Mouse (Mus musculus): Measurements from ENCODE around the gene Aspscr1. TPM values are rescaled to one million over a fixed set of nuclear protein-coding genes. Genes with fewer than 3 reads are reported as not detected.
"Not testable (repeated sequence)": the region's sequence is repeated elsewhere in the genome, so short reads cannot be mapped to it uniquely, and the experiment has no call there.

Gene Aspscr1
- polyA plus RNA-seq, 1 experiment from 2014 or later: 105 TPM

- 51% methylated on average over 6 of the region's 6 CpGs for WGBS
- no peaks in the 10 kb centered on the region for H3K9me3 ChIP-seq
- H3K4me3 ChIP-seq: no peak overlapping the region
- H3K9ac ChIP-seq: no peak overlapping the region
- H3K27ac ChIP-seq (replicated peaks): no peak overlapping the region
- no peaks in the 10 kb centered on the region for H3K36me3 ChIP-seq
- no peak for ATAC-seq (ENCODE audit: extremely low read depth, insufficient number of reproducible peaks, low FRiP score, low TSS enrichment)
- H3K4me2 ChIP-seq: no peak overlapping the region
- peaks cover 76% of the 10 kb centered on the region for H3K27me3 ChIP-seq (replicated peaks)
- peaks cover 40% of the 10 kb centered on the region for H3K4me1 ChIP-seq
These were observed 10.0 kb upstream of the Aspscr1 start for GRCm38 (mm10) chr11:120662759-120663158.

DNA sequence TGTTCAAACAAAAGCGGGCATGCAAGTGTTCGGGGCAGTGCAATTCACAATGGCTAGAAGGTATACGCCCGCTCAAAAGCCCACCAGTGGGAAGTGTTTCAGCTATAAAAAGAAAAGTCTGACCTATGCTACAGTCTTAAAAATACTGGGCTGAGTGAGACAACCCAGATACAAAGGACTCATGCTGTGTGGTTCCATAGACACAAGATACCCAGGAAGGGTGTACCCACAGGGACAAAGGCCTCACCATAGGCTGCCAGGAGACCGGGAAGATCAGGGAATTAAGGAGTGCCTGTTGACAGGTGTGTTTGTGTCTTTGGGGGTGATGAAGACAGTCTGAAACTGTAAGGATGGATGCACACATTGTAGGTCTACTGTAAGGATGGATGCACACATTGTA lies 9.1 kb upstream of the Aspscr1 start:
- 83% methylated on average over 5 of the region's 5 CpGs for WGBS
- Histone ChIP-seq H3K27me3 (replicated peaks) (peaks cover 67% of the 10 kb centered on the region), H3K36me3 (no peaks in the 10 kb centered on the region), H3K4me2 (no peak overlapping the region), H3K4me3 (no peak overlapping the region), H3K9me3 (no peaks in the 10 kb centered on the region), H3K9ac (no peak overlapping the region), H3K4me1 (peaks cover 40% of the 10 kb centered on the region), H3K27ac (replicated peaks) (no peak overlapping the region)
- ATAC-seq (ENCODE audit: extremely low read depth, insufficient number of reproducible peaks, low FRiP score, low TSS enrichment): no peak

DNA sequence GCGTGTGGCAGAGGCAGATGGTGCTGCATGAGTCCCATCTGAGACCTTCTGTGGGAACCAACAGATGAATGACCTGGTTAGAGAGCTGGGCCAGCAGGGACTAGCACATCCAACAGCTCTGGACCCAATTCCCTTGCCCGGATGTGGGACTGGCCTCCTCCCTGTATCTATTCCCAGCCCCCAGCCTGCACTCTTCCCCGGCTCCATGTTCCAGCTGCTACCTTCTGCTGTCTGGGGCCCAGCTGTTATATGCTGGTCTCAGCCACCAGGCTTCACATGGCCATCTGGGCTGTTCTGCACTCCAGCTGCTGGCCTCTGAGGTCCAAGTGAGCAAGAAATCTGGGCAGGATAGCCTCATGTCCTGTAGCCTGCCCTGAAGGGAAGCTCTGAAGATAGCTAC lies 7.4 kb upstream of the Aspscr1 start:
- ATAC-seq (ENCODE audit: extremely low read depth, insufficient number of reproducible peaks, low FRiP score, low TSS enrichment): no peak
- WGBS: 52% methylated on average over 3 of the region's 3 CpGs

DNA sequence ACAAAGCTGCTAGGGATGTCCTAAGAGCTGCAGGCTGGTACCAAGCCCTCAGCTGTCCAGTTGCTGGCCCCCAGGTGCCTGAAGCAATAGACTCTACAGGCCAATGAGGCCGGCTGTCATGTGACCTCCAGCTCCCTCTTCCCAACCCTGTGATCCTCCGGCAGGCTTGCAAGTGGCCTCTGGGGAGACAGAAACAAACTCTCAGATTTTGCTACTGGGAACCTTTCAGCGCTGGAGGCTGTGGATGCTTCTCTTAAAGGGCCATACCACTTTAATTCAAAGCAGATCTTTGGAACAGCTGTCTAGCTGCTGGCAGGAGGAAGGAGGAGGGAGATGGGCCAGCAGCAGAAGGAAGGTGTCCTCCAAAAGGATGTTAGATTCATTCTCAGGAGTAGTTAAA lies 6.2 kb upstream of the Aspscr1 start:
- no peak for ATAC-seq (ENCODE audit: extremely low read depth, insufficient number of reproducible peaks, low FRiP score, low TSS enrichment)
- no peak overlapping the region for H3K9ac ChIP-seq

More for the DNA sequence above, 7.4 kb upstream of the Aspscr1 start:
- no peaks in the 10 kb centered on the region for H3K36me3 ChIP-seq
- H3K27me3 ChIP-seq (replicated peaks): peaks cover 50% of the 10 kb centered on the region
- H3K4me2 ChIP-seq: no peak overlapping the region
- H3K27ac ChIP-seq (replicated peaks): no peak overlapping the region
- no peaks in the 10 kb centered on the region for H3K9me3 ChIP-seq
- H3K4me3 ChIP-seq: no peak overlapping the region
- H3K4me1 ChIP-seq: peaks cover 24% of the 10 kb centered on the region
- no peak overlapping the region for H3K9ac ChIP-seq

GRCm38 (mm10) chr11:120673594-120674122 lies 885 bp downstream of the Aspscr1 start:
- no peaks in the 10 kb centered on the region for H3K27me3 ChIP-seq (replicated peaks)
- peak; percentile 5; the same call in 1 of the 2 replicates for ATAC-seq (ENCODE audit: extremely low read depth, insufficient number of reproducible peaks, low FRiP score, low TSS enrichment)
- H3K27ac ChIP-seq (replicated peaks): peak overlapping the region; percentile 89
- 32% methylated on average over 12 of the region's 12 CpGs for WGBS
- H3K36me3 ChIP-seq: peaks cover 32% of the 10 kb centered on the region
- peaks cover 25% of the 10 kb centered on the region for H3K4me1 ChIP-seq
- H3K9me3 ChIP-seq: no peaks in the 10 kb centered on the region
- H3K4me2 ChIP-seq: peak overlapping the region; percentile 96
- peak overlapping the region; percentile 89 for H3K9ac ChIP-seq
- peak overlapping the region; percentile 77 for H3K4me3 ChIP-seq

More for the DNA sequence above, 6.2 kb upstream of the Aspscr1 start:
- Histone ChIP-seq H3K4me2 (no peak overlapping the region), H3K36me3 (no peaks in the 10 kb centered on the region), H3K27me3 (replicated peaks) (peaks cover 38% of the 10 kb centered on the region), H3K4me3 (no peak overlapping the region), H3K9me3 (no peaks in the 10 kb centered on the region), H3K27ac (replicated peaks) (no peak overlapping the region), H3K4me1 (peaks cover 15% of the 10 kb centered on the region)
- 4% methylated on average over 3 of the region's 3 CpGs for WGBS

DNA sequence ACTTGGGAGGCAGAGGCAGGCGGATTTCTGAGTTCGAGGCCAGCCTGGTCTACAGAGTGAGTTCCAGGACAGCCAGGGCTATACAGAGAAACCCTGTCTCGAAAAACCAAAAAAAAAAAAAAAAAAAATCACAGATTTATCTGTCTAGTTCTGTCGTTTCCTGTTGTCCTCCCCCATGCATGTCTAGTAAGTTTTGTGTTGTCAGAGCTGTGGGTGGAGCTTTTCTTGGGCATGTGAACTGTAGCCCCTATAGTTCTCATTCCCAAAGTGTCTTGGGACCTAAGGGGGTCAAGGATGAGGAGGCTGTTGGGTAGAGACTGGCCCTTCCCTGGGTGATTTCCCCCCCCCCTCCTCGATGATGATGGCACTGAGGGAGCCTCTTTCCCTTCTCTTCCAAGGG lies 3.1 kb downstream of the Aspscr1 start:
- H3K36me3 ChIP-seq: peaks cover 54% of the 10 kb centered on the region
- WGBS: 71% methylated on average over 5 of the region's 5 CpGs
- not testable (repeated sequence) for H3K9me3 ChIP-seq; H3K4me3 ChIP-seq; H3K9ac ChIP-seq; ATAC-seq (ENCODE audit: extremely low read depth, insufficient number of reproducible peaks, low FRiP score, low TSS enrichment); H3K27me3 ChIP-seq (replicated peaks); H3K4me2 ChIP-seq; H3K27ac ChIP-seq (replicated peaks)
- peaks cover 25% of the 10 kb centered on the region for H3K4me1 ChIP-seq

GRCm38 (mm10) chr11:120676951-120677350 lies 4.2 kb downstream of the Aspscr1 start:
- Histone ChIP-seq H3K4me2 (no peak overlapping the region), H3K9me3 (no peaks in the 10 kb centered on the region), H3K27ac (replicated peaks) (no peak overlapping the region), H3K27me3 (replicated peaks) (no peaks in the 10 kb centered on the region), H3K4me1 (peaks cover 25% of the 10 kb centered on the region), H3K9ac (no peak overlapping the region), H3K36me3 (peaks cover 62% of the 10 kb centered on the region), H3K4me3 (no peak overlapping the region)
- WGBS: 83% methylated on average over 4 of the region's 4 CpGs
- ATAC-seq (ENCODE audit: extremely low read depth, insufficient number of reproducible peaks, low FRiP score, low TSS enrichment): no peak

GRCm38 (mm10) chr11:120679909-120680308 lies 7.1 kb downstream of the Aspscr1 start:
- Histone ChIP-seq H3K9ac (no peak overlapping the region), H3K27ac (replicated peaks) (no peak overlapping the region), H3K9me3 (no peaks in the 10 kb centered on the region), H3K36me3 (peaks cover 72% of the 10 kb centered on the region), H3K4me3 (no peak overlapping the region), H3K27me3 (replicated peaks) (no peaks in the 10 kb centered on the region), H3K4me1 (peaks cover 19% of the 10 kb centered on the region), H3K4me2 (no peak overlapping the region)
- 74% methylated on average over 3 of the region's 3 CpGs for WGBS
- ATAC-seq (ENCODE audit: extremely low read depth, insufficient number of reproducible peaks, low FRiP score, low TSS enrichment): no peak

DNA sequence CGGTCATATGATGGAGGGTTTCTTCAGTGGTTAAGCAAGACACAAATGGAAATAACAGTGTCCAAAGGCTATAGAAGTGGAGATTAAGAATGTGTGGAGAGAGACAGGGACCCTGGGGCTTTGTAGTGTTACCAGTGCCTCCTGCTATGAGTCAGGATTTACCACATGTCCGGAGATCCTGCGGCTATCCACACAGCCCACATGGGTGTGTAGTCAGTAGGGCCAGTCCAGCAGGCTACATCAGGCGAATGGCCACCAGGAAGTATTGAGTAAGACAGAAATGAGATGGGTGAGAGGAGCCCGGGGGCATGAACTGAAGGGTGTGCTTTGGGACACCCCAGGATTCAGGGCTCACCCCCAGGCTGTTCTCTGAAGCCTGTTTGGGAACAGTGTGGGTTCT lies 9.9 kb downstream of the Aspscr1 start:
- H3K9me3 ChIP-seq: no peaks in the 10 kb centered on the region
- no peak overlapping the region for H3K9ac ChIP-seq
- no peak overlapping the region for H3K4me3 ChIP-seq
- H3K27me3 ChIP-seq (replicated peaks): no peaks in the 10 kb centered on the region
- peaks cover 9% of the 10 kb centered on the region for H3K4me1 ChIP-seq
- H3K4me2 ChIP-seq: no peak overlapping the region
- no peak overlapping the region for H3K27ac ChIP-seq (replicated peaks)
- peaks cover 76% of the 10 kb centered on the region for H3K36me3 ChIP-seq
- ATAC-seq (ENCODE audit: extremely low read depth, insufficient number of reproducible peaks, low FRiP score, low TSS enrichment): no peak
- 86% methylated on average over 5 of the region's 5 CpGs for WGBS

DNA sequence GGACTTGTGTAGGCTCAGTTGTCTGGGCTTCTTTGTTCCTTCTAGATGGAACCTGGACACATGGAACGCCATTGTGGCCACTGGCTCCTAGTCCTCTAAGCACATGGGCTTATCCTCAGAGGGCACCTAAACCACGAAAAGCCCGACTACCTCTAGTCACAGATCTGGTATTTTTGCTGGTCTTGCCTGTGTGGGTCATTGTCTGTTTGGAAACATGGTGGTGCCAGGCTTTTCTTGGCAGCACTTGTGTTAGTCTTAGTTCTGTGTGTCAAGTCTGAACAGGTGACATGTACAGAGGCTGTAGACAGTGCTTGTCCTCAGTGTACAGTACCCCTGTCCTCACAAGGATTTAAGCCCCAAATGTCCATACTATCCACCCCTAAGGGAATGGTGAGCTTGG lies 10.8 kb downstream of the Aspscr1 start:
- no peak overlapping the region for H3K27ac ChIP-seq (replicated peaks)
- H3K4me1 ChIP-seq: peaks cover 9% of the 10 kb centered on the region
- H3K4me2 ChIP-seq: no peak overlapping the region
- no peaks in the 10 kb centered on the region for H3K27me3 ChIP-seq (replicated peaks)
- 75% methylated on average over 3 of the region's 3 CpGs for WGBS
- no peak overlapping the region for H3K4me3 ChIP-seq
- no peak for ATAC-seq (ENCODE audit: extremely low read depth, insufficient number of reproducible peaks, low FRiP score, low TSS enrichment)
- no peaks in the 10 kb centered on the region for H3K9me3 ChIP-seq
- H3K36me3 ChIP-seq: peaks cover 76% of the 10 kb centered on the region
- H3K9ac ChIP-seq: no peak overlapping the region

GRCm38 (mm10) chr11:120684086-120684485 lies 11.3 kb downstream of the Aspscr1 start:
- H3K27ac ChIP-seq (replicated peaks): no peak overlapping the region
- 71% methylated on average over 2 of the region's 2 CpGs for WGBS
- H3K9ac ChIP-seq: no peak overlapping the region
- H3K27me3 ChIP-seq (replicated peaks): no peaks in the 10 kb centered on the region
- ATAC-seq (ENCODE audit: extremely low read depth, insufficient number of reproducible peaks, low FRiP score, low TSS enrichment): no peak
- peaks cover 76% of the 10 kb centered on the region for H3K36me3 ChIP-seq
- no peak overlapping the region for H3K4me2 ChIP-seq
- no peak overlapping the region for H3K4me3 ChIP-seq
- H3K4me1 ChIP-seq: peaks cover 9% of the 10 kb centered on the region
- no peaks in the 10 kb centered on the region for H3K9me3 ChIP-seq

DNA sequence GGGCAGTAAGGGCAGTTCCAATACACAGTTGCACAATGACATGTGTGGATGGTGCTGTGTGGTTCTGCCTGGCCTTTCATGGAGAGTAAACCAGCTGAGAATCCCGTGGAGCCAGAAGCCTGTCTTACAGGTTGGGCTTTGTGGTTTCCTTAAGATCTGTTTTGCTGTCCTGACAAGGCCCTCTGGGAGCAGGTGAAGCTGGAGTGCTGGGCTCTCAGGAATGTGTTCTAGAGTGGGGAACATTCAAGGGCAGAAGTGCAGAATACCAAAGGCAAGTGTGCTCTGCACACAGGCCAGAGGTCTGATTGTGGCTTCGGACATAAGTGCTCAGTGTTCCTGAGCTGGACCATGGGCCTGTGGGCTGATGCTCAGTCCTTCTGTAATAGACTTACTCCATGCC lies 11.9 kb downstream of the Aspscr1 start:
- ATAC-seq (ENCODE audit: extremely low read depth, insufficient number of reproducible peaks, low FRiP score, low TSS enrichment): no peak

More for the DNA sequence above, 11.9 kb downstream of the Aspscr1 start:
- WGBS: 56% methylated on average over 2 of the region's 2 CpGs
- peaks cover 76% of the 10 kb centered on the region for H3K36me3 ChIP-seq
- no peak overlapping the region for H3K4me3 ChIP-seq
- H3K4me2 ChIP-seq: no peak overlapping the region
- no peak overlapping the region for H3K27ac ChIP-seq (replicated peaks)
- no peaks in the 10 kb centered on the region for H3K27me3 ChIP-seq (replicated peaks)
- no peaks in the 10 kb centered on the region for H3K9me3 ChIP-seq
- H3K4me1 ChIP-seq: peaks cover 9% of the 10 kb centered on the region
- H3K9ac ChIP-seq: no peak overlapping the region

Measured in heart, embryonic 13.5 days (tissue).